Mouse (Mus musculus): ENCODE results near the gene Obscn. TPM values are rescaled to one million over a fixed set of nuclear protein-coding genes. Genes with fewer than 3 reads are reported as not detected.

The Obscn gene
- total RNA-seq, 1 experiment from 2014 or later: 1.0 TPM

DNA sequence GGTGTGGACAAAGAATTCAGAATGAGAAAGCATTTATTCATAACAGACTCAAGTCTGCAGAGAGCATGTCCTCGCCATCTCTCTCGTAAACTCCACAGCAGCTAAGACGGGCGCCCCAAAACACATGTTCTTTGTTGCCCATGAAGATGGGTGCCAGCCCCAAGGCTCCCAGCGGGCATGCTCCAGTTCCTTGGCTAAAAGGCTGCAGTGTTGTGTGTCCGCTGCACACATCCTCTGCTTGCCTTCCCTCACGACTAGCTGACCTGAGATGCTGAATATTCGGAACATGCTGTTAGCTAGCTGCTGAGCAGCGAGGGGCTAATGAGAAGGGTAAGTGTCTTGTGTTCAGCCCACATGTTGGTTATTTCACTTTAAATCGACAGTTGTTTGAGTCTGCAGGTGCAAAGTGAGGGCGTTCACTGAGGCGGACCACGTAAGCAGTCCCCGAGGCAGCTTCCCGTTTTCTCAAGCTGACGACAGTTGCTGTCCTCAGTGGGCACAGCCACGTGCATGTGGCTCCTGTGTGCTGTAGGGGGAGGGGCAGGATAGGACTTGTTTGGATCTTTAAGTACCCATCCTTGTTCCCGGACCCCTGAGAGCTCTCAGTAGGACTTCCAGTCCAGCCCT lies 153.6 kb downstream of the Obscn start:
- no peak for DNase-seq

DNA sequence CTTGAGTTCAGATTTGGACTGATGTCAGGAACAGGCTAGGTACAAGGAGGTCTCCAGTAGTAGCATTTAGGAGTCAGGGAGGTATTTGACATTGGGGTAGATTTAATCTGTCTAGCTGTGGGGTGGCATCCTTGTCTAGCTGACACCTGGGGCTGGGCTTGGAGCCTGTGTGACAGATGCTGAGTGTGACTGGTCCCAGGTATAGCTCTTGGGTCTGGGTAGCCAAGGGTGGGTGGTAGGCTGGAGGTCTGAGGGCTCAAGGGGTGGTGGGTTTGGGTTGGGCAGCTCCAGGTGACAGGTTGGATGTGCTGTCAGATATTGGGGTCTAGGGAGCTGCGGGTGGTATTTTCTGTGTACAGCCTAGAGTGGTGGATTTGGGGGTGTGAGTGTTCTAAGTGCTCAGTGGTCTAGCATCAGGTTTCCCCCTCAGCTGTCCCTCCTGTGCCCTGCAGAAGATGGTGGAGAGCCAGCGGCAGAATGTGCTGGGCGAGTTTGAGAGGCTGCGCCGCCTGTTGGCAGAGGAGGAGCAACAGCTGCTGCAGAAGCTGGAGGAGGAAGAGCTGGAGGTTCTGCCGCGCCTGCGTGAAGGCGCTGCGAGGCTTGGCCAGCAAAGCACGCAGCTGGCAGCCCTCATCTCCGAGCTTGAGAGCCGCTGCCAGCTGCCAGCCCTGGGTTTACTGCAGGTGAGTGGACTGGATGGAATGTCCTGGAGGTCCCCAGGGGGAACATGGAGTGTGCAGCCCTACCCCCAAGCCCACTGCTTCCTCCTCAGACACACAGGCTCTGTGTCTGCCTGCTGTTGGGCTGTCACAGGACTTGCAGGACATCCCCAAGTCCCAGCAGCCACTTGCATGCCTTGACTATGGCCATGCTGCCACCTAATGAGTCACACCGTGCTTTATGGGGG lies 154.4 kb downstream of the Obscn start:
- DNase-seq: peak; percentile 51

GRCm38 (mm10) chr11:58980381-58980990 lies 155.7 kb downstream of the Obscn start:
- peak; percentile 30 for DNase-seq

- peak; percentile 8 for DNase-seq
Observed at GRCm38 (mm10) chr11:58979661-58980060, 156.5 kb downstream of the Obscn start.

DNA sequence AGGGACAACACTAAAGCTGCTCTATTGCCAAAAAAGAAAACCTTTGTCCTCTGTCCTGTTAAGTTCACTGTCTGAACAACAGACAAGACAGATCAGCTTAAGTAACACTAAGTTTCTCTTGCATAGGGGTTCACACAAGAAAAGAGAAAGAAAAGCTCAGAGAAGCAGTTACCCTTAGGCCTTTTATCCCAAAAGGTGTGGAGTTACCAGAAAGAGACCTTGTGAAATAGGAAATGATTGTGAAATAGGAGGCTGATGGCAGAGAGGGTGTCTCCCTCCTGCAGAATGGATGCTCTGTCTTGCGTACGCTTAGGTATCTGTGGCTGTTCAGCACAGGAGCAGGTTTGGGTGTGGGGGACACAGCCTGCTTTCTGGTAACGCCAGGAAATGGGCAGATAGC lies 157.0 kb downstream of the Obscn start:
- peak; percentile 0 for DNase-seq

DNA sequence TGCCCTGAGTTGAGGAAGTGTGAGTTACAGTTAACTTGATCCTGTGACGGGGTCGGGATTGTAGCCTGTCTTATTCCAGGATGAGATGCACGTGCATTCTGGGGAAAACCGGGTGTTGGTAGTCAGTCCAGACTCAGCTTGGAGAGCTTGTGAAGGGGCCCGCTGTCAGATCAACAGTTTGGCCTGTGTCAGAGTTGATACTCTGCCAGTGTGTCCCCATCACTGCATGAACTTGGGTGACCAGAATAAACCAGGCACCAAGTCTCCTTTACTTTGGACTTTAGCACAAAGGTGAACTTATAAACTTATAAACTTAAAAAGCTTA lies 157.5 kb downstream of the Obscn start:
- DNase-seq: no peak

DNA sequence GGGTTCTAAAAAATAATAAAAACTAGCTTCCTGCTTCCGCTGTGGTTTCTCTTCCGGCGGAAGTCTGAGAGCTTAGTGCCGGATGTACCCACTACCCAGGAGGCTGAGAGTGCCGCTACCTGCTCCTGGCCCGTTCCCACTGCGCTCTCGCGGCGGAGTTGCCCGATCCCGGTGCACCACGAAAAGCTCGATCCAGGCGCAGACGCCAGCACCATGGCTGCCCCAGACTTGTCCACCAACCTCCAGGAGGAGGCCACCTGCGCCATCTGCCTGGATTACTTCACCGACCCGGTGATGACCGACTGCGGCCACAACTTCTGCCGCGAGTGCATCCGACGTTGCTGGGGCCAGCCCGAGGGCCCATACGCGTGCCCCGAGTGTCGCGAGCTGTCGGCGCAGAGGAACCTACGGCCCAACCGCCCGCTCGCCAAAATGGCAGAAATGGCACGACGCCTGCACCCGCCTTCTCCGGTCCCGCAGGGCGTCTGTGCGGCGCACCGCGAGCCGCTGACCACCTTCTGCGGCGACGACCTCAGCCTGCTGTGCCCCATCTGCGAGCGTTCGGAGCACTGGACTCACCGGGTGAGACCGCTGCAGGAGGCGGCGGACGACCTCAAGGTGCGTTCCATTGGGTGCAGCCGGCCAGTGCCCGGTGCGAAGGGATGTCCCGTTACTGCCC lies 158.0 kb downstream of the Obscn start, which contains the start of gene Trim11:
TSS of gene Trim11 (plus strand) at position 67 of the 679 bp plus-strand sequence.
- DNase-seq: peak; percentile 58

- DNase-seq: peak; percentile 2
Observed at GRCm38 (mm10) chr11:58977607-58978026, 158.6 kb downstream of the Obscn start.

- peak; percentile 53 for DNase-seq
Observed at GRCm38 (mm10) chr11:58977150-58977549, 159.1 kb downstream of the Obscn start.

DNA sequence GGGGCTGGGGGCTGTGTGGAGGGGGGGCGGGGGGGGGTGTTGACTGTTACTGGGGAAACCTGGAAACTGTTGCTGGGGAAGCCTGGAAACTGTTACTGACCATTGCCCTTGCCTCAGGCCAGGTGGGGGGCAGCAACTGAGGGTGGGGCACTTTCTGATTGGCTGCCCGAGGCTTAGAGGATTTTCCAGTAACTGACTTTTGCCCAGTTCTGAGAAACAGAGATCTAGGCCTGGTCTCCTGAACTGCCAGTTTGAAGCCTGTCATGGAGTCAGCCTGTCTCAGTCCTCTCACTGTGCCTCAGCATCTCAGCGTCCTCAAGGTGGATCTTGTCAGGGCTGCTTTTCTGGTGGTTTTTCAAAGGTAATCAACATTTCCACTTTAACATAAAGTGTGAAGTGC lies 161.8 kb downstream of the Obscn start:
- no peak for DNase-seq

GRCm38 (mm10) chr11:58971796-58972195 lies 164.4 kb downstream of the Obscn start:
- DNase-seq: no peak

DNA sequence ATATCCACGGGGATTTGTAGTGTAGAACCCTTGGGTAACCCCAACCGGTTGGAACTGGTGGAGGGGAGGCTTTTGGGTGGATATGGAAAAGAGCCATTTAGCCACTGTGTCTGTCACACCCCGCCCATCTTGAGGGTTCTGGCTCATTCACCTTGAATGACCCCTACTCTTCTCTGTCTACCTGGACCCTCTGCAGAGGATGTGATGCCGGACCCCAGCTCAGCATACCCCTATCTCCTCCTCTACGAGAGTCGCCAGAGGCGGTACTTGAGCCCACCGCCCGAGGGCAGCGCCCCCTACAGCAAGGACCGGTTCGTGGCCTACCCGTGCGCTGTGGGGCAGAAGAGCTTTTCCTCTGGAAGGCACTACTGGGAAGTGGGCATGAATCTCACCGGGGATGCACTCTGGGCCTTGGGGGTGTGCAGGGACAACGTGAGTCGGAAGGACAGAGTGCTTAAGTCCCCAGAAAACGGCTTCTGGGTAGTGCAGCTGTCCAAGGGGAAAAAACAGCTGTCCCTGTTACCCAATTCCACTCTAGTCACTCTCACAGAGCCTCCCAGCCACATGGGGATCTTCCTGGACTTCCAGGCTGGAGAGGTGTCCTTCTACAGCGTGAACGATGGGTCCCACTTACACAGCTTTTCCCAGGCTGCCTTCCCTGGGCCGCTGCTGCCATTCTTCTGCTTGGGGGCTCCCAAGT lies 165.2 kb downstream of the Obscn start:
- no peak for DNase-seq

DNA sequence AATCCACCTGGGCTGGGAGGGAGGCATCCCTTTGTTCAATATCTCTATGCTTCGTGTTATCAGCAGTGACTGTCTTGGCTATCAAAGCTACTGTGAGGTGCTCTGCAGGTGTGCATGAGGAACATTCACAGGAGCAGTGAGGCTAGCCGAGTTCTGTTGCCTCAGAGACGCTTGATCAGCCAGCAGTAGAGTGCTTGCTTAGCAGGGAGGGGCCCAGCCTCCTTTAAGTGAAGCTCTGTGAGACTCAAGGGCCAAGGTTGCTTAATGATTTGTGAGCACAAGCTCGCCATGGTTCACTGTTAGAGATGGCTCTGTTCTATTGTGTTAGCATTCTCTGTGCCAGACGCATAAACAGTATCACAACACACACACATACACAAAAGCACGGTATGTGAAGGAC lies 166.5 kb downstream of the Obscn start:
- no peak for DNase-seq

GRCm38 (mm10) chr11:58969027-58969426 lies 167.2 kb downstream of the Obscn start:
- no peak for DNase-seq

DNA sequence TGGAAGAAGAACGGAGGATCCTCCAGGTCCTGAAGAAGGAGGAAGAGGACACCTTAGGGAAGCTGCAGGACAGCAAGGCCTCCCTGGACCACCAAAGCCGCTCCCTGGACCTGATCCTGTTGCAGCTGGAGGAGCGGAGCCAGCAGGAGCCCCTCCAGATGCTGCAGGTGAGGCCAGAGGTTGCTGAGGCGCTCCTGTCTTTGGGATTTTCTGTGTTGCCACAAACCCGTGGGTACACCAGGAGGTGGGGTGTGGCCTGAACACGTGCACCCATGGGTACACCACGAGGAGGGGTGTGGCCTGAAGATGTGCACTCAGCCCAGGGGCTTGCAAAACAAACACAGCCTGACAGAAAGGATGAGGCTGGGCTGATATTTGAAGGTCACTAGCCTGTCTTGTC lies 167.7 kb downstream of the Obscn start:
- no peak for DNase-seq

DNA sequence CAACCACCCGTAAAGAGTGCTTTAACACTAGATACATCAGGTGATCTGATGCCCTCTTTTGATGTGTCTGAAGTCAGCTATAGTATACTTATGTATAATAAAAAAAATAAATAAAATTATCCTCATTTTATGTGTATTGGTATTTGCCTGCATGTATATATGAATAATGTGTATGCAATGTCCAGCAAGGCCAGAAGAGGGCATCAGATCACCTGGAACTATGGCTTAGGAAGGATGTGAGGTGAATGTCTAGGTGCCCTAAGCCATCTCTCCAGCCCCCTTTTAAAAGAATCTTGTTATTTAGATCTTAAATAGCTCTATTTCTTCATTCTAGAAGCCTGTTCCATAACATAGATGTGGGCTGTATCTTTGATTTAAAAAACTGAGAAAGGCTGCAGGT lies 168.9 kb downstream of the Obscn start:
- no peak for DNase-seq

- no peak for DNase-seq
Observed at GRCm38 (mm10) chr11:58965001-58965760, 171.0 kb downstream of the Obscn start.

DNA sequence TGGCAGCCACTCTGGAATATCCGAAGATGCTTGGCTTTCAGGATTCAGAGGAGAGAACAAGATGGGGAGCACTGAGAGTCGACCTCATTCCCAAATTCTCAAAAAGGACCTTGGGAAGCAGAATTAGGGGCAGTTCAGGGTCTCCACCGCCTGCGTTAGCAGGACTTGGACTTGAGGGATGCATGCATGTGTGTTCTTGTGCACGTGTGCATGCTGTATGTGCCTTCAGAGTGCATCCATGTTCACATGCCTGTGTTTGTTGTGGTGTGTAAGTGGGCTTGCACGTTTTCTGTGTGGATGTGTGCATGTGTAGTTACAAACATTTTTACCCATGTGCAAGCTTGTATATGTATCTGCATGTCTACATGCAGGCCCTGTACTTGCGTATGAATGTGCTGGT lies 172.0 kb downstream of the Obscn start:
- DNase-seq: no peak

DNA sequence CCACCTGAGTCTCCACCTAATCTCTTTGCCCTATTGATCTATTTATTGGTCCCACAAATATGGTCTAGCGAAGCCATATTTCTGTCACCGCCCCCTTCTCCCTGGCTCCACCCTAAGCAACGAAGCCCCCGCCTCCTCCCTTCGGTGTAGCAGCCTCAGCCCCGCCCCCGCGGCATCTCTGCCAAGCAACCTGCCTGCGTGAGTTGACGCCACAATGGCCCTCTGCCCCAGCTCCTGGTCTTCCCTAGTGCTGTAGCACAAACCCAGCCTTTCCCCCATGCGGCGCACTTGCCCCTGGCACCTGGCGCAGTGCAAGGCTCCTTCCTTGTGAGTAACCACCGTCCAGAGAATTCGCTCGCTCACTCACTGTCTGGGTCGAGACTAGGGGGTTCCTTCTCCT lies 172.7 kb downstream of the Obscn start:
- peak; percentile 51 for DNase-seq

- DNase-seq: no peak
Observed at GRCm38 (mm10) chr11:58961364-58962177, 174.6 kb downstream of the Obscn start.

Data from adrenal gland, postnatal 25 days (tissue).